Mouse (Mus musculus): ENCODE data around the gene Adad2. TPM values are rescaled to one million over a fixed set of nuclear protein-coding genes. Genes with fewer than 3 reads are reported as not detected.

Gene Adad2
- total RNA-seq, 1 experiment from 2014 or later, result not detected

DNA sequence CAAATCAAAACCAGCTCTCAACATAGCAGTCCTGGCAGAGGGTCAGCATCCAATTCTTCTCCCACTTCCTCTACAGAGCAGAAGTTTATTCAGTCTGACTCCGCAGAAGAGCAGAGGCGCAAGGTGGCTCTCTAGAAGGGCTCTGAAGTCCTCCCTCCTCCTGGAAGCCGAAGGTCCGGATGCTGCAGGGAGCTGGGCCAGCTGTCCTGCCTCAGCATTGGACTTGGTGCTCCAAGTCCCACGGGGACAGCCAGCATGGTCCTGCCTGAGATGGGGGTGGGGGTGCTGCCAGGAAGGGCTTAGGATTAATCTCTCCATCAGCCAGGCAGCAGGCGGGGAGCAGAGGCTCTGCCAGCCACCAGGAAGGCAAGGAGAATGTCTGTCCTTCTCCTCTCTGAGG, 22.8 kb downstream of the Adad2 start, which contains the start of gene Kcng4:
Kcng4 (minus strand) TSS at position 303 of the 400 bp plus-strand sequence.
- ATAC-seq (replicated peaks; ENCODE audit: insufficient number of reproducible peaks, low FRiP score, low TSS enrichment, poor library complexity, severe bottlenecking), result no peak

DNA sequence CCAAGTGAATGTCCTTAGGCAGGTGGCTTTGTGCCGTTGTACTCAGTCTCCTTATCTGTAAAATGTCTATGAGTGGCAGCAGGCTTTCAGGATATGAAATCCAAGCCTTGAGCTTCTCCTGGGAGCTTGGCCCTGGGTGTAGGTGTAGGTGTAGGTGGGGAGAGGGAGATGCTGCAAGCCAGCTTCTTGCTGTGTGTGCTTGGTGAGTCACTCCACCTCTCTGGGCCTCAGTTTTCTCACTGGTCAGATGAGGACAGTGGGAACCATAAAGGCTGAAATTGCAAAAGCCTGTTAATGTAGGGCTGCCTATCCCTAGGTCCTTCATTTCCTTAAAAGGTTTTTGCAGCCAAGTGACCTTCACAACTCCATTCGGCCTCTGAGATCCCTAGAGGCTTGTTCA, 23.4 kb downstream of the Adad2 start:
- no peak for ATAC-seq (replicated peaks; ENCODE audit: insufficient number of reproducible peaks, low FRiP score, low TSS enrichment, poor library complexity, severe bottlenecking)

DNA sequence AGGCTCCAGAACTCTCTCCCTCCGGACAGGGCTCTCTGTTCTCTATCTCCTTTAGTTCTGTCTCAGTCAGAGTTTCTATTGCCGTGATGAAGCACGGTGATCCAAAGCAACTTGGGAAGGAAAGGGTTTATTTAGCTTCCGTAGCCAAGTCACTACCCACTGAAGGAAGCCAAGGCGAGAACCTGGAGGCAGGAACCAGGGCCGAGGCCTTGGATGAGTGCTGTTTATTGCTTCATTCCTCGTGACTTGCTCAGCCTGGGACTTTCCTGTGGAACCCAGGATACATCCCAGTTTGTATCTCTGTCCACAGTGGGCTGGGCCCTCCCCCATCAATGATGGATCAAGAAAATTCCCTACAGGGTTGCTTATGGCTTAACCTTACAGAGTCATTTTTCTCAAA, 24.2 kb downstream of the Adad2 start:
- no peak for ATAC-seq (replicated peaks; ENCODE audit: insufficient number of reproducible peaks, low FRiP score, low TSS enrichment, poor library complexity, severe bottlenecking)

DNA sequence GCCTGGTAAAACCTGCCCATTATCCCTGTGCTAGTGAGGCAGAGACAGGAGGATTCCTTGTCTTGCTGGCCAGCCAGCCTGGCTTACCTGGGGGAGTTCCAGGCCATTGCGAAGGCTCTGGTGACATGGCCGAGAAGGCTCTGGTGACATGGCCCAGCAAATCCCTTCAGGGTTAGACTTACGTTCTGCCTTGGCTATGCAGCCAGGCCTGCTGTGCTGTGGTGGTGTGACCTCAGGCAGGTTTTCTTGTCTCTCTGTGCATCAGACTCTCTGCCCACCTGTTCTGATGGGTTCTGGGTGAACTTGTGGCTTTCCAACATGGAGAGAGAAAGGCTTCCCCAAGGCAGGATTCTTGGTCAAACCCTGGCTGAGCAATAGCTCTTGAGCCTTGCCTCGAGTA, 24.8 kb downstream of the Adad2 start:
- ATAC-seq (replicated peaks; ENCODE audit: insufficient number of reproducible peaks, low FRiP score, low TSS enrichment, poor library complexity, severe bottlenecking), result no peak

- no peak for ATAC-seq (replicated peaks; ENCODE audit: insufficient number of reproducible peaks, low FRiP score, low TSS enrichment, poor library complexity, severe bottlenecking)
Observed at GRCm38 (mm10) chr8:119638261-119638660, 25.7 kb downstream of the Adad2 start.

DNA sequence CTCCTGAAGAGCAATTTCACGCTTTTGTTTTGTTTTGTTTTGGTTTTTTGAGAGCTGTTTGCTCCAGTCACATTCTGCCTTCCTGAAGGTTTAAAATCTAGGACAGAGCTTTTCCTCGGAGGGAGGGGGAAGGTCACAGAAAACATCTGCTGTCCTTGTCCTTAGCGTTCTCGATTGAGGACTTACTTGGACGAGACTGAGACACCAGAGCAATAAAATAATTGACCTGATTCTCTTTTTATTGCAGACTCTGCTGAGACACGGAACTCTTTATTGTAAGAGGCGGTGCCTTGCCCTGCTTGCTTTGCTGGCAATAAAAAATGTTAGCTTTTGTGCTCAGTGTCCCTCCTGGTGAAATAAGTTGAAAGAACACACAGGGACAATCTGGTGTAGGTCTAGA, 27.3 kb downstream of the Adad2 start:
- no peak for ATAC-seq (replicated peaks; ENCODE audit: insufficient number of reproducible peaks, low FRiP score, low TSS enrichment, poor library complexity, severe bottlenecking)

DNA sequence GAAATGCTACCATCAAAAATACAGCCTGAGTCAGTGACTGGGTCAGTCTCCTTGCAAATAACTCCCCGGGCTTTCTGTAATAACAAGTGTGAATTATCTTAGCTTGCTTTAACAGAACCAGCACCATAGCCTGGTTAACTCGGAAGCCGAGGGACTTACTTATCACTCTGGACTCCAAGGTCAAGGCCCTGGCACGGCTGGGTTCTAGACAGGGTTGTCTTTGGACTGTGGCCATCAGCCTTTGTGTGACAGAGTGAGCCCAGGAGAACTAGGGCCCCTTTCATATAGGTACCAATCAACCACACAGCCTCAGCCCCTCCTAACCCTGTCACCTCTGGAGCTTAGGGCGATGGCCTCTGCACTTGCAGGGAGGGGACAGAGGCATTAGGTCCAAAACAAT, 28.5 kb downstream of the Adad2 start:
- ATAC-seq (replicated peaks; ENCODE audit: insufficient number of reproducible peaks, low FRiP score, low TSS enrichment, poor library complexity, severe bottlenecking), result no peak

- no peak for ATAC-seq (replicated peaks; ENCODE audit: insufficient number of reproducible peaks, low FRiP score, low TSS enrichment, poor library complexity, severe bottlenecking)
Observed at GRCm38 (mm10) chr8:119642960-119643359, 30.4 kb downstream of the Adad2 start.

GRCm38 (mm10) chr8:119644429-119644960, 31.9 kb downstream of the Adad2 start:
- ATAC-seq (replicated peaks; ENCODE audit: insufficient number of reproducible peaks, low FRiP score, low TSS enrichment, poor library complexity, severe bottlenecking), result no peak

GRCm38 (mm10) chr8:119644981-119645597, 32.5 kb downstream of the Adad2 start:
- ATAC-seq (replicated peaks; ENCODE audit: insufficient number of reproducible peaks, low FRiP score, low TSS enrichment, poor library complexity, severe bottlenecking), result no peak

DNA sequence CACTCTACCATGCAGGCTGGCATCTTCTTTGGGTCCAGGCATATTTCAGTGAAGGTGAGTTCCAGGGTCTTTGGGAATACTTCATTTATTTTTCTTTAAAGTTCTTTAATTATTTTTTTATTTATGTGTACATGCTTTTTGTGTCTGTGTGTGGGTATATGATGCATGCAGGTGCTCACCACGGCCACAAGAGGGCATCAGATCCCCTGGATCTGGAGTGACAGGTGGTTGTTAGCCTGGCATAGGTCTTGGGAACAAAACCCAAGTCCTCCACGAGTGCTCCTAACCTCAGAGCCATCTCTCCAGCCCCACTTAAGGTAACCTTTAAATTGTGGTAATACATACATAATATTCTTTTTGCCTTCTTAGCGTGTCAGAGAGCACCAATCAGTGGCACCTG, 33.6 kb downstream of the Adad2 start:
- no peak for ATAC-seq (replicated peaks; ENCODE audit: insufficient number of reproducible peaks, low FRiP score, low TSS enrichment, poor library complexity, severe bottlenecking)

DNA sequence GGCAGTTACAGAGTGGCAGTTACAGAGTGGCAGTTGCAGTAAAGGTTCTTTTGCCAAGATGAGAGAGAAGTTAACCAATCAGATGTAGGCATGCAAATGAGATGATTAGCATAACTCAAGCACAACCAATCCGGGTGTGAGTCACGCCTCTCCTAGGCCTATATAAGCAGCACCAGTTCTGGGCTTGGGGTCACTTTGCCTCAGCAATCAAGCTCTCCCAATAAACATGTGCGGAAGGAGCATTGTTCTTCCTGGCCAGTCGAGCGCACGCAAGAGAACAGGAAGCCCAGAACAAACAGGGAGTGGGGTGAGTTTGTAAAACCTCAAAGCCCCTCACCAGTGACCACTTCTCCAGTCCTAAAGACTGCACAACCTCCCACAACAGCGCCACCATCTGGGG, 34.3 kb downstream of the Adad2 start:
- ATAC-seq (replicated peaks; ENCODE audit: insufficient number of reproducible peaks, low FRiP score, low TSS enrichment, poor library complexity, severe bottlenecking), result no peak

DNA sequence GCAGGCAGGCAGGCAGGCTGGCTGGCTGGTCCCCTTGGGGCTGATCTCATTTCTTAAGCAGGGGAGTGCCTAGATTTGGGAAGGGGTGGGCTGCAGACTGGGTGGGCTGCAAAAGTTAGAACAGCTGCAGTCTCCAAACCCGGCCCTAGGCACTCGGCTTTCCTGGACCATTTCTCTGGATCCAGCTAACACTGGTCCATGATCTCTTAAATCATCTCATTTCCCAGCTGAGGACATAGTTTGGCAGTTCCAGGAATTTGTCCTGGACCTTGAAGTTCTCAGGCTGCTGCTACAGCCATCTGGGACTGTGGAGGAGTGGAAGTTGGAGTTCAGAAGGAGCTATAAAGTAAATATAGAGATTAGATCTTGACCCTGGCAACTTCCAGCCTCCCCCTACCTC, 38.8 kb downstream of the Adad2 start:
- no peak for ATAC-seq (replicated peaks; ENCODE audit: insufficient number of reproducible peaks, low FRiP score, low TSS enrichment, poor library complexity, severe bottlenecking)

DNA sequence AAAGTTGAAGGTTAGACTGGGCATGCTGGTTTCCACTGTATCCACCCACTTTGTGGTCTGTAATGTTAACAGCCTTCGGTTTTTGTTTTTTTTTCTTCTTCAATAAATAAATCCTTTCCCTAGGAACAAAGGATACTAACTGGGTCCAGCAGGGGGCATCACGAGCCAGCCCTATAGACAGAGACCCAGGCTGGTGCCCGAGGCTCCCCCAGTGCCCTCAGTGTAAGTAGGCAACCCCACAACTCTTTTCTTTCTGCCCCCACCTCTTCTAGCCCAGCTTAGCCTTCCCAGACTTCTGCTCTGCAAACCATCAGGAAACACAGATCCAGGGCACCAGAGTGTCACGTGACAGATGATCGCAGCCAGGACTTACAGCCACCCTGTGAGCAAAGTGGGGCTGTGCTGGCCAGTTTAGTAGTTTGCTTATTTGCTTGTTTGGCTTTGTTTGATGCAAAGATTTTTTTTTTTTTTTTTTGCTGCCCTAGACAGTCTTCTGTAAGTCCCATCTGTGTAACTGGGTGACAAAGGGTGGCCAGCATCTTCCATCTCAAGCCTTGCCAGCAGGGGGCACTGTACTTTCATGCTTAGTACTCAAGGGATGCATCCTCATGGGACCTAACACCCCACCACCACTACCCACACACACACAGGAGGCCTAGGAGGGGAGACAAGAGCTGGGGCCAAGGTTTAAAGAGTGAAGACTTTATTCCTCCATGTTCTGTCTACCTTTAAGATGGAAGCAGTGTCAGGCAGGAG, 44.3 kb downstream of the Adad2 start:
- no peak for ATAC-seq (replicated peaks; ENCODE audit: insufficient number of reproducible peaks, low FRiP score, low TSS enrichment, poor library complexity, severe bottlenecking)

- no peak for ATAC-seq (replicated peaks; ENCODE audit: insufficient number of reproducible peaks, low FRiP score, low TSS enrichment, poor library complexity, severe bottlenecking)
Observed at GRCm38 (mm10) chr8:119661081-119661480, 48.5 kb downstream of the Adad2 start.

DNA sequence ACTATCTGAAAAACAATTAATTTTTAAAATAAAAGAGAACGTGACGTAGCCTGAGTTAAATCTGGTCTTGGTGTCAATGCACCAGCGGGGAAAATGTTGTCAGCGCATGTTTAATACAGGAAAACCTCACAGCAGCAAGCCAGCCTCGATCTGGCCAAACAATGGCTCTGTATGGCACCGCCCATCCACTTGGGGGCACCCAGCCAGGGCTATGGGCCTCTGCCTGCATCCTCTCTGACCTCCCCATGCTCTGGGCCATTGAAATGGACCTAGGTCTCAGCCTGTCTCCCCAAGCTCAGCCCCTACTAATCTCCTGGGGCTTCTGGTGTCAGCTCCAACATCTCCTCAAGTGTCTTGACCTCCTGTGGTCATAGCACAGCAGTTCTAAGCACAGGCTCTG, 49.3 kb downstream of the Adad2 start:
- no peak for ATAC-seq (replicated peaks; ENCODE audit: insufficient number of reproducible peaks, low FRiP score, low TSS enrichment, poor library complexity, severe bottlenecking)

- ATAC-seq (replicated peaks; ENCODE audit: insufficient number of reproducible peaks, low FRiP score, low TSS enrichment, poor library complexity, severe bottlenecking), result no peak
Observed at GRCm38 (mm10) chr8:119663440-119663839, 50.9 kb downstream of the Adad2 start.

GRCm38 (mm10) chr8:119665270-119665669, 52.7 kb downstream of the Adad2 start:
- no peak for ATAC-seq (replicated peaks; ENCODE audit: insufficient number of reproducible peaks, low FRiP score, low TSS enrichment, poor library complexity, severe bottlenecking)
